ENCODE assay signal across 22 mouse cellular contexts in the genomic region with DNA sequence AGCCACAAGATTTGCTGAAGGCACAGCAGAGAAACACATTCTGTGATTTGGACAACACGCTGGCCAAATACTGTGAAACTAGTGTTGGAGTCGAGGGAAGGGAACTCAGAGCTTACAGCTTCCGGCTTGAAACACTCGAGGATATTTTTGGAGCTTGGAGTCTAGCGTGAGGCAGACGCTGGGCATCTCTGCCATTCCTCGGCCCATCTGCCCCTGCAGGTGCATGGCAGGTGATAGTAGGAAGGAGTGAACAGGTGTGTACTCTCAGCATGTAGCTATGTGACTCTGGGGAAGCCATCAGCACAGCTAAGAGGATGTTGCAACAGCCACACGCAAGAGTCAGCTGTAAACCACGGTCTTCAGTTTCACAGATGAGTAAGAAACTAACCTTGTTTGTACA.
DNase-seq lines count a peak whose midpoint lies in the region; ATAC-seq and TF ChIP-seq lines count a peak whose summit lies in the region.
"Had no signal": no experiment of that assay in that cellular context is flagged by ENCODE, and none has a peak within 500 bp of the region (broad histone marks: within the 10 kb centered on the region; RNA-seq: fewer than 3 reads in every experiment).

No protein-coding gene starts in this region.

- no peak overlapping the region for H3K9ac ChIP-seq in hindbrain, postnatal 0 days (replicated peaks; ENCODE audit: low read length)
- H3K9ac ChIP-seq in hindbrain, embryonic 11.5 days (ENCODE audit: low read depth, low read length): no peak overlapping the region
- H3K9ac ChIP-seq in neural tube, embryonic 15.5 days (replicated peaks): no peak overlapping the region
- H3K9ac ChIP-seq: embryonic facial prominence, embryonic 15.5 days; forebrain, embryonic 15.5 days; heart, embryonic 12.5 days; liver, embryonic 14.5 days; neural tube, embryonic 12.5 days; stomach, embryonic 15.5 days had no signal

- no peaks in the 10 kb centered on the region for H3K4me1 ChIP-seq in hindbrain, postnatal 0 days (ENCODE audit: insufficient read depth, low read length)
- no peaks in the 10 kb centered on the region for H3K4me1 ChIP-seq in hindbrain, embryonic 11.5 days (replicated peaks; ENCODE audit: control insufficient read depth, insufficient read depth, low read length)
- H3K4me1 ChIP-seq in neural tube, embryonic 15.5 days: no peaks in the 10 kb centered on the region
- peaks cover 18% of the 10 kb centered on the region for H3K4me1 ChIP-seq in limb, embryonic 10.5 days
- H3K4me1 ChIP-seq: embryonic facial prominence, embryonic 10.5 days; embryonic facial prominence, embryonic 15.5 days; forebrain, embryonic 15.5 days; heart, embryonic 12.5 days; hindbrain, embryonic 10.5 days; neural tube, embryonic 12.5 days; stomach, embryonic 15.5 days had no signal

- H3K27ac ChIP-seq in hindbrain, postnatal 0 days: no peak overlapping the region
- H3K27ac ChIP-seq in hindbrain, embryonic 11.5 days (ENCODE audit: low read depth, low read length): no peak overlapping the region
- H3K27ac ChIP-seq in neural tube, embryonic 15.5 days (replicated peaks): no peak overlapping the region
- no peak overlapping the region for H3K27ac ChIP-seq in limb, embryonic 10.5 days
- H3K27ac ChIP-seq: embryonic facial prominence, embryonic 10.5 days; embryonic facial prominence, embryonic 15.5 days; forebrain, embryonic 15.5 days; hindbrain, embryonic 10.5 days; liver, embryonic 14.5 days; macrophage; neural tube, embryonic 12.5 days; stomach, embryonic 15.5 days had no signal

- H3K9me3 ChIP-seq in hindbrain, postnatal 0 days (ENCODE audit: low read length): no peaks in the 10 kb centered on the region
- no peaks in the 10 kb centered on the region for H3K9me3 ChIP-seq in hindbrain, embryonic 11.5 days (ENCODE audit: control insufficient read depth, low read length)
- no peaks in the 10 kb centered on the region for H3K9me3 ChIP-seq in neural tube, embryonic 15.5 days (replicated peaks)
- H3K9me3 ChIP-seq in limb, embryonic 10.5 days (replicated peaks): no peaks in the 10 kb centered on the region
- H3K9me3 ChIP-seq: embryonic facial prominence, embryonic 10.5 days; embryonic facial prominence, embryonic 15.5 days; forebrain, embryonic 15.5 days; heart, embryonic 12.5 days; hindbrain, embryonic 10.5 days; neural tube, embryonic 12.5 days; stomach, embryonic 15.5 days had no signal

- ATAC-seq in frontal cortex, adult (ENCODE audit: low TSS enrichment): peak; percentile 64; the same call in 1 of the 2 replicates
- 0 out of 2 replicates have a peak, but pooled peaks have one; percentile 32 for ATAC-seq in hindbrain, postnatal 0 days
- no peak for ATAC-seq in hindbrain, embryonic 11.5 days (ENCODE audit: low FRiP score)
- 0 out of 2 replicates have a peak, but pooled peaks have one; percentile 53 for ATAC-seq in neural tube, embryonic 15.5 days (ENCODE audit: low FRiP score)
- ATAC-seq: activated CD4-positive, CD25-positive, alpha-beta regulatory T cell, adult 4 months; inflammation-experienced regulatory T-cells, adult 6 months had no signal

- no peaks in the 10 kb centered on the region for H3K27me3 ChIP-seq in hindbrain, postnatal 0 days (ENCODE audit: insufficient read depth, low read length)
- no peaks in the 10 kb centered on the region for H3K27me3 ChIP-seq in hindbrain, embryonic 11.5 days (ENCODE audit: control insufficient read depth, insufficient read depth, low read length)
- H3K27me3 ChIP-seq in neural tube, embryonic 15.5 days (replicated peaks): 0 out of 2 replicates have a peak, but pooled peaks cover 4% of the 10 kb centered on the region
- peaks cover 14% of the 10 kb centered on the region for H3K27me3 ChIP-seq in limb, embryonic 10.5 days (ENCODE audit: low read depth, poor library complexity, severe bottlenecking)
- H3K27me3 ChIP-seq: CH12.LX; forebrain, embryonic 15.5 days; neural tube, embryonic 12.5 days; stomach, embryonic 15.5 days had no signal

- no peaks in the 10 kb centered on the region for H3K36me3 ChIP-seq in hindbrain, postnatal 0 days (ENCODE audit: insufficient read depth, low read length)
- no peaks in the 10 kb centered on the region for H3K36me3 ChIP-seq in hindbrain, embryonic 11.5 days (ENCODE audit: control insufficient read depth, insufficient read depth, low read length)
- no peaks in the 10 kb centered on the region for H3K36me3 ChIP-seq in neural tube, embryonic 15.5 days
- no peaks in the 10 kb centered on the region for H3K36me3 ChIP-seq in limb, embryonic 10.5 days
- H3K36me3 ChIP-seq: embryonic facial prominence, embryonic 10.5 days; embryonic facial prominence, embryonic 15.5 days; forebrain, embryonic 15.5 days; heart, embryonic 12.5 days; hindbrain, embryonic 10.5 days; neural tube, embryonic 12.5 days; stomach, embryonic 15.5 days had no signal

- no peak overlapping the region for H3K4me2 ChIP-seq in hindbrain, postnatal 0 days (ENCODE audit: low read depth, low read length)
- H3K4me2 ChIP-seq in hindbrain, embryonic 11.5 days (replicated peaks; ENCODE audit: low read depth, low read length): no peak overlapping the region
- H3K4me2 ChIP-seq in neural tube, embryonic 15.5 days: no peak overlapping the region
- H3K4me2 ChIP-seq: embryonic facial prominence, embryonic 15.5 days; forebrain, embryonic 15.5 days; heart, embryonic 12.5 days; neural tube, embryonic 12.5 days; stomach, embryonic 15.5 days had no signal

- no peak for TF ChIP-seq CTCF in hindbrain, postnatal 0 days (IDR thresholded peaks at IDR 0.05; ENCODE audit: low read depth)

- WGBS in hindbrain, postnatal 0 days: 84% methylated on average over 9 of the region's 9 CpGs
- 85% methylated on average over 9 of the region's 9 CpGs for WGBS in hindbrain, embryonic 11.5 days
- WGBS in neural tube, embryonic 15.5 days: 85% methylated on average over 9 of the region's 9 CpGs
- WGBS in limb, embryonic 10.5 days: 82% methylated on average over 9 of the region's 9 CpGs

- H3K4me3 ChIP-seq in hindbrain, postnatal 0 days (ENCODE audit: low read length): no peak overlapping the region
- H3K4me3 ChIP-seq in hindbrain, embryonic 11.5 days (ENCODE audit: low read depth, low read length): no peak overlapping the region
- H3K4me3 ChIP-seq in neural tube, embryonic 15.5 days (replicated peaks): no peak overlapping the region
- no peak overlapping the region for H3K4me3 ChIP-seq in limb, embryonic 10.5 days
- H3K4me3 ChIP-seq: embryonic facial prominence, embryonic 10.5 days; embryonic facial prominence, embryonic 15.5 days; forebrain, embryonic 15.5 days; heart, embryonic 12.5 days; hindbrain, embryonic 10.5 days; neural tube, embryonic 12.5 days; stomach, embryonic 15.5 days had no signal

- no peak for DNase-seq in frontal cortex, postnatal 36 days (ENCODE audit: low spot score in 2 of 2)
- DNase-seq in hindbrain, postnatal 0 days (ENCODE audit: low spot score): no peak
- DNase-seq in hindbrain, embryonic 11.5 days (ENCODE audit: low spot score): no peak
- DNase-seq in A20 (ENCODE audit: low read depth, low spot score): peak; percentile 51
- no peak for DNase-seq in limb, embryonic 10.5 days (ENCODE audit: low spot score)
- DNase-seq: layer of hippocampus, adult 9-11 months; thymus, adult 18-20 months; thymus, postnatal 25 days had no signal
